Mouse (Mus musculus) heart, postnatal 10 days (tissue): ENCODE data around the gene Cdc14b. TPM values are rescaled to one million over a fixed set of nuclear protein-coding genes. Genes with fewer than 3 reads are reported as not detected.
A peak's percentile ranks its signal among the peaks of the same experiment; 100 is the strongest.

Source experiments
- DNase-seq, 2 experiments: peaks; one replicate each; pipeline ENCODE4 v3.0.0; 2021
- intact Hi-C: fragments of 180-260 bp; cut with DNase I; formaldehyde crosslinking; loops from one replicate; pipeline ENCODE4 v1.15.1; 2025
- total RNA-seq, 2 experiments: library from RNA; stranded (reverse); gene quantifications; 2 replicates each; pipeline ENCODE4 v1.2.3; 2021

Cdc14b gene
- 10 to 100 TPM in 1 of 2 experiments, 1 to 10 TPM in 1; 9.3 to 10.3 TPM for total RNA-seq

DNA sequence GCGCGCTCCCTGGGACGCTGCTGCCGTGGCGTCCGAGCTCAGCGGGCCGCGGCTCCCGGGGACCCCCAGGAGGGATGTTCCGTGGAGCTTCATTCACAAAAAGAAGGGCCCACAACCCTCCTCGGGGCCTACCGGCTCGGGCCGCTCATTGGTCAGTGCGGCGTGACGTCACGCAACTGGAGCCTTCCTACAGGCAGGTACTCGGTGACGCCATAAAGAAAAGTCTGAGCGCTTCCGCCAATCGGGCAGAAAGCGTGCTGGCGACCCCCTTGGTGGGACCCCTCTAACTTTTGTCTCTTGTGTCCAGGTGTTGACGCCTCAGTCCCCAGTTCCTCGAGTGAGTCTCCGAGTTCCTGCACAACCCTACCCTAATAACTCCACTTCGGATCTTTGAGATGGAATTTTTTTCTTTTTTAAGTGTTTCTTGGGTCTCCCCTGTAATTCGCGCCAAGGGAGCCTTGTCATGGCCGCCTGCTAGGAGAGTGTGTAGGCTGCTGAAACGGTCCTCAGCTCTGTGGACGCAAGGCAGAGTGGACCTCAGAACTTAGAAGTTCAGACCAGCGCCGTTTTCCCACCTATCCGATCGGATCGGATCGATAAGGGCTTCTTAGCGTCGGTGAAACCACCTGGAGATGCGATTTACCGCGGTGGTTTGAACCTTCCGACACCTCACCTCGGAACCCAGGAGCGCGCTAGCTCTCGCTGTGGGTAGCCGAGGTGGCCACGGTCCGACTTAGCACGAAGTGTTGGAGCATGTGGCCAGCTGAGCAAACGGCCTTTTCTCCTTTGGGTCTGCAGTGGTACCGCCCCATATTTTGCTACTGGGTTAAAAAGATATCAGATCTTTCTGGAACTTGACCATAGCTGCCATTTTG lies at the start of gene Cdc14b:
Gene Cdc14b (minus strand): TSS at position 412 of the 875 bp plus-strand sequence.
- DNase-seq, result peak; percentile 73 to 75
- intact Hi-C loops, result no loop called here

DNA sequence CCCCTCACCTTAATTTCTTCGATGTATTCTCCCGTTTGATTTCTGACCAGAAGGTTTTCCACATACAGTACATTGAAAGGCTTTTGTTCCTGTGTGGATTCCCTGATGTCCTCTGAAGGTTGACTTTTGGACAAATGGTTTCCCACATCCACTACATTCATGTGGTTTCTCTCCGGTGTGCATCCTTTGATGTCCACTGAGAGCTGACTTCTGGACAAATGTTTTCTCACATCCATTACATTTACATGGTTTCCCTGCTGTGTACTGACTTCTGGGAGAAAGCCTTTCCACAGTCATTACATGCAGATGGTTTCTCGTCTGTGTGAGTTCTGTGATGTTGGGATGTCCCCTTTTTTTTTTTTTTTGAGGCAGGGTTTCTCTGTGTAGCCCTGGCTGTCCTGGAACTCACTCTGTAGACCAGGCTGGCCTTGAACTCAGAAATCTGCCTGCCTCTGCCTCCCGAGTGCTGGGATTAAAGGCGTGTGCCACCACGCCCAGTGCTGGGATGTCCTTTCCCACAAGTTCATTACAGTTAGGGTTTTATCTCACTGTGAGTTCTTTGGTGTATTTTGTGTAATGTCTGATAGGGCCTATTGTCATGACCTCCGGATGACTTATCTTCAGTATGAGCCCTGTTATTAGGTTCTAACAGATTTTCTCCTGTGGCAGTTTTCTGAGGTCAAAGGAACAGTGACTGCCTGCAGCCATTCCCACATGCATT lies 47.6 kb upstream of the Cdc14b start:
- intact Hi-C loops, result no loop called here
- no peak for DNase-seq

DNA sequence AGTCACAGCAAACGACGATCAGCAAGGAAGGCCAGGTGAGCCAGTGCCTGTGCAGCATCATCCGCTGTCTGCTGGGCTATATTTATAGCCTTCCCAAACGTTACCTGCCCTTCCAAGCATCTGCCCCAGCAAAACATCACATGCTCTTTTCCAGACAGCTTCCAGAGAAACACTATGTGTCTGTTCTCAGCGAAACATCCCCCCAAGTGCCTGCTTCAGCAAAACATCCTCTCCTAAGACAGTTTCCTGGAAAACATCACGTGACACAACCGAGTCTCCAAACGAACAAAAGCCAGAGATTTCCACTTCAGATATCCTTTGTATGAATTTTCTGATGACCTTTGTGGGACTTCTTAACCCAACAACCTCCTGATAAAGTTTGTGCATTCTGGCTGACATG lies 45.2 kb upstream of the Cdc14b start:
- intact Hi-C loops, result no loop called here
- no peak for DNase-seq

DNA sequence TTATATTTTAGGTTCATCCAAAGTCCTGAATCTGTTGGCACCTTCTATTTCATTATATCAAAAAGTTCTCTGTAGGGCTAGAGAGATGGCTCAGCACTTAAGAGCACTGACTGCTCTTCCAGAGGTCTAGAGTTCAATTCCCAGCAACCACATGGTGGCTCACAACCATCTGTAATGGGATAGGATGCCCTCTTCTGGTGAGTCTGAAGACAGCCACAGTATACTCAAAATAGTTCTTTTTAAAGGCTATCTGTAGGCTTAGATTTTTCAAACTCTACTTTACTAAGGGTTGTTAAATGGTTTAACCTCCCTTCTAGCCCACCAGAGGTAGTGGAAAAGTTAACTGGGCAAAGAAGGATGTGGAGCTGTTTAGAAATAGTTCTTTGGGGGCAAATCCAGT lies 44.7 kb upstream of the Cdc14b start:
- intact Hi-C loops, result loop anchor here (10.0 kb wide), 1 partner anchor 985 kb away; no protein-coding TSS in a partner anchor
- no peak for DNase-seq

DNA sequence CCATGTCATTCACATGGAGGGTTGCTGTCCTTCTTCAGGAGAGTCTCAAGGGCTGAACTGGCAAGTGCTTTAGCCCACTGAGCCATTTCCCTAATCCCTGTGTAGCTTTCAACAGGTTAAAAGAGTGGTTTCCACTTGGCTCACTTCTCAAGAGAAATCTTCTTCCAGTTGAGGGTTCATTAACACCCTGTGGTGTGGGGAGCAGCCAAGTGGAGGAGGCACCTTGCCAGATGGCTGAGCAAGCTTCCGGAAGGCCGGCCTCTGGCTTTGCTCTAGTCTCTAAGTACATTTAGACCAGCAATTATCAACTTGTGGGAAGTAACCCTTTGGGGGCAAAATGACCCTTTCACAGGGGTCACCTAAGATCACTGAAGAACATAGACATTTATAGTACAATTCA lies 43.3 kb upstream of the Cdc14b start:
- DNase-seq, result peak; percentile 68 to 74
- intact Hi-C loops, result loop anchor here (10.0 kb wide), 1 partner anchor 986 kb away; no protein-coding TSS in a partner anchor

DNA sequence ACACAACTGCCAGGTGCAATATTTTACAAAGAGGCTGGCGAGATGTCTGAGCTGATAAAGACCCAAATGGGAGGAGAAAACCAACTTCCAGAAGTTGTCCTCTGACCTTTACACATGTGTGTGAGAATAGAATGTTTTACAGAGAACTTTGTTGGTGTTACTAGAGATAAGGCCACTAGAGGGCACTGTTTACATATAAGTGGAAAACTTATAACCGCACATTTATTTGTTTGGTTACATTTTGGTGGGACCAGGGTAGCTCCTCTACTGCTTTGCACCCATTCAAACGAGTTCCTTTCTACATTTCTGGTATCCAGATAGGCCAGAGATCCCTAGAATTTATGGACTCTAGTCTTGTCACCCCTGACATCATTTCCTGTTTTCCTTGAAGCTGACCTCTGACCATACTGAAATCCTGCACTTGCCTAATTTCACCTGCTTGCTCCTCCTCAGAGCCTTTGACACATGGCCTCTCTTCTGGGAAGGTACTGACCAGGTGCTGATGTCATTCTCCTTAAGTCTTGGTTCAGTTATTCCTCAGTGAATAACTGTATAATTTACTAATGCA lies 40.5 kb upstream of the Cdc14b start:
- intact Hi-C loops, result loop anchor here (1.0 to 10.0 kb wide), 2 partner anchors 124 to 989 kb away; no protein-coding TSS in a partner anchor
- DNase-seq, result peak; percentile 46 to 65

DNA sequence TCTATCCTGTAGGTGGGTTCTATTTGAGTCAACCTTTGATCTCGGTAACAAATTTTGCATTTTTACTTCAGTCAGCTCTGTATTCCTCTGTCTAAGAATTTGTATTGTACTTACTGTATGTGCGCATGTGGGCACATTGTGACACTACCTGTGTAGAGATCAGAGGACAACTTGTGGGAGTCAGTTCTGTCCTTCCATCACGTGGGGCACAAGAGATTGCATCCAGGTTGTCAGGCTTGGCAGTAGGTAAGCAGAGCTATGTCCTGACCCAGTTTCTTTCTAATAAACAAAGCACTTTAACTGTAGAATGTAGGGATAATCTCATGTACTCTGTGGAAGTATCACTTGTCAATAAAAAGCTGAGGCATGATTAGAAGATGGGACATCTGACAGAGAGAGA lies 39.0 kb upstream of the Cdc14b start:
- intact Hi-C loops, result loop anchor here (10.0 kb wide), 1 partner anchor 991 kb away; no protein-coding TSS in a partner anchor
- no peak for DNase-seq

DNA sequence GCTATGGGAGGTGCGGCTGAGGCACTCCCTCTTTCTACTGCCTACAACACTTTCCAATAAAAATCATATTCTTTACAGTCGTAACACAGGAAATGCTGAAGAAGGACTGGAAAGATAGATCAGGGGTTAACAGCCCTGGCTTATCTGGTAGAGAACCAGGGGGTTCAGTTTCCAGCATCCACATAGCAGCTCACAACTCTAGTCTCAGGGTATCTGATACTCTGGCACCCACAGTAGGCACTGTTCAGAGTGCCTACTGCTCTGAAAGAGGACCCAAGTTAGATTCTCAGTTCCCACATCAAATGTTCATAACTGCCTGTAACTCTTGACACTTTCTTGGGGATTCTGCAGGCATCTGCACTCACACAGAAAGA lies 37.8 kb upstream of the Cdc14b start:
- intact Hi-C loops, result loop anchor here (2.0 to 10.0 kb wide), 2 partner anchors 56 to 992 kb away; no protein-coding TSS in a partner anchor
- no peak for DNase-seq

DNA sequence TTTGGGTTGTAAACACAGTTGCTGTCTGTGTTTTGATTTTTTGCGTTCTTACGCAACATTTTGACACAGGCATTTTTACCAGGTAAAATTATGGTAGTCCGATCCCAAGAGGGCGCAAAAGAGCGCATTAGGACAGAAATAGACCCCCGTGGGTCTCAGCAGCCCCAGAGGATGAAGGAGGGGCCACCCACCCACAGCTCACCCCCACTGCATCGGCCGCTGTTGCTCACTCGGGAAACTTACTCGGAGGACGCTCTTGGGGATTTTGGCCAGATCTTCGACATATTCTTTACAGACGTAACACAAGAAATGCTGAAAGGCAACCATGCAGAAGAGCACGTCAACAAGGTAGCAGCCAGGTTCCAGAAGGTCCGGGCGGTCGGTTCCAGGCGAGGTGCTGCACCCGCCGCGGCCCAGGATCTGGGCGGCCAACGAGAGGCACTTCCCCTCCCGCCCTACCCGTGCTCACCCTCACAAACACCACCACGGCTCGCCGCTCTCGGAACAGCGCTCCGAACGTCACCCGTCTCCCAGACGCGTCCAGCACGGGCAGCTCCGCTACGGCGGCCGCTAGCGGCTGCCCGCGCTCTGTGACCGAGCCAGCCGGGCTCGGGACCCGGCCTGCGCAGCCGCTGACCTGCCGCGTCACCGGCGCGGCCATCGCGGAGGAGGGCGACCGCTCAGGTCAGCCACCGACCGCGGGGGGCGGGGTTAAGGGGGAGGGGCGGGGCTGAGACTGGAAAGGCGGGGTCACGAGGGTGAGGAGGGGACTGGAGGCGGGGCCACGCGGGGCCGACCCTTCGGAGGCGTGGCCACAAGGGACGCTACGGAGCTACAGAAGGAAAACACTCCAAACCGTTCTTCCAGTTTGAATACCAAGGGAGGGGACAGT lies 37.2 kb upstream of the Cdc14b start, which contains the start of gene Aaed1:
Gene Aaed1 (minus strand): TSS at position 687 of the 892 bp plus-strand sequence.
- DNase-seq, result peak; percentile 94 to 95
- intact Hi-C loops, result loop anchor here (2.0 to 10.0 kb wide), 2 partner anchors 57 to 993 kb away; no protein-coding TSS in a partner anchor

DNA sequence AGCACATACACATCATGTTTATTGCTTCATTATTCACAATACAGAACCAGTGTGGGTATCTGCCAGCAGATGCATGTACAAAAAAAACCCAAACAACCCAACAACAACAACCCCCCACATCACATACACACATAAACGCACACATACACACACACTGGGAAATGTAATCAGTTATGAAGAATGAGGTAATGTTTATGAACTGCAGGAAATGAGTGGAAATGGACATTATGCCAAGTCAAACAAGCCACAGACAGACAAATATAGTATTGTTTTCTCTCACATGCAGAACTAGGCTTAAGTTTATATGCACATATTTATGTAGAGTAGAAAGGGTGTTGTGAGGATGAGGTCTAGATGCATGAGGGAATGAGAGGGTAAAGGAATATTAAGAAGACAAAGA lies 36.2 kb upstream of the Cdc14b start:
- peak in 1 of 2 experiments; percentile 19 for DNase-seq
- intact Hi-C loops, result loop anchor here (10.0 kb wide), 1 partner anchor 994 kb away; no protein-coding TSS in a partner anchor

DNA sequence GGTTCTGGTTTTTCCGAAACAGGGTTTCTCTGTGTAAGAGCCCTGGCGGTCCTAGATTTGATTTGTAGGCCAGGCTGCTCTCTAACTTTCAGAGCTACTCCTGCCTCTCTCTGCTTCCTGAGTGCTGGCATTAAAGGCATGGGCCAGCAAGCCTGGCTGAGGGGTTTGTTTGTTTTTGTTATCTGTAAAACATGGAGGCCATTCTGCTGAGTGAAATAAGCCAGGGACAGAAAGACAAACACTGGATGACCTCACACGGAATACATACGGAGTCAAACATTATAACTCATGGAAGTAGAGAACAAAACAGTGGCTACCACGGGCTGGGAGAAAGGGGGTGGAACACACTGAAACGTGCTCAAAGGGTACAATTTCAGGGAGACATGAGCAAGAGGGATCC lies 35.5 kb upstream of the Cdc14b start:
- DNase-seq, result peak in 1 of 2 experiments; percentile 23
- intact Hi-C loops, result loop anchor here (10.0 kb wide), 1 partner anchor 994 kb away; no protein-coding TSS in a partner anchor

DNA sequence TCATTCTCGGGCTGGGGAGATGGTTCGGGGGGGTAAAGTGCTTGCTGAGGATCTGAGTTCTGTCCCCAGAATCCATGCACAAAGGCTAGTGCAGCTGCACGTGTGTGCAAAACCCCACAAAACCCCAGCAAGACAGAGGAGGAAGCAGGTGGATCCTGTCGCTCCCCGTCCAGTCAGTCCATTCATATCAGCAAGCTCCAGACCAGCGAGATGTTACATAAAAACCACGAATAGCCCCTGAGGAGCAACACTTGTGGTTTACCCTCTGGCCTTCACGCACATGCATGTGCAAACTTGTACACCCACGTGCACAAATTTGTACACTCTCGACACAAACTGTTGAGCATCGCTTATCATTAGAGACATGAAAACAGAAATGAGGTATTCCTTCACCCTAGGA lies 34.8 kb upstream of the Cdc14b start:
- intact Hi-C loops, result loop anchor here (5.0 to 10.0 kb wide), 2 partner anchors 43 to 995 kb away; no protein-coding TSS in a partner anchor
- peak in 1 of 2 experiments; percentile 18 for DNase-seq

DNA sequence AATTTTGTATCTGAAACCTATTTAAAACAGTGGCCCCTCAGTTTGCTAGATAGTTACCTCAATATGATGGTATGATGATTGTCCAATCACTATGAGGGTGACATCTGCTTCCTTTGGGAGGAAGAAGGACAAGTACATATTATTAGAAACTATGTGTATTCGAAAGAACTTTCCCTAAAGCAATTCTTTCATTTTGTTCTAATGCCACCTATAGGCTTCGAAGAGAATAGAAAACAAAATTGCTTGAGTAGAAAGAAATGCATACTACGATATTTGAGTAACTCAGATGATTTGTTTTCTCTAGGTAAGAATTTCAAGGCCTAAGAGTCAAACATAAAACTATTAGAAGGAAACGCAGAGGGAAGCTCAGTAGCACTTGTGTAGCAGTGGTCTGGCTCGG lies 33.9 kb upstream of the Cdc14b start:
- intact Hi-C loops, result loop anchor here (5.0 kb wide), 1 partner anchor 42 kb away; no protein-coding TSS in a partner anchor
- DNase-seq, result no peak

DNA sequence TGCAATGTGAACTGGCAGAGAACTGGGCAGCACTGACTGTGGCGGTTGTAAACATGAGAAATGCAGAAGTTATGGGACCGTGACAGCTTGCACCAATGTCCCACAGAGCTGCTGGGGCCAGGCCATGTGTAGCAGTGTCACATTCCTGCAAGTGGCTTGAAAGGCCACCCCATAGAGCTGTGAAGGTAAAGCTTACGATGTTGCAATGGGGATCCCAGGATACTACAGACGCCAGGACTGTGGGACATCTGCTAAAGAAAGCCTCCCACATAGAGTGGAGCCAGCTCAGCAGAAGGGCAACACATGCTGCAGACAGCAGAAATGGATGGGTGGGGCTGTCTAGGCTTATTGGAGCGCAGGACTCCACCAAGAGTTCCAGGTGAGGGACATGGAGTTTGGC lies 32.4 kb upstream of the Cdc14b start:
- no peak for DNase-seq
- intact Hi-C loops, result loop anchor here (2.0 to 5.0 kb wide), 4 partner anchors 40 to 127 kb away; no protein-coding TSS in a partner anchor

DNA sequence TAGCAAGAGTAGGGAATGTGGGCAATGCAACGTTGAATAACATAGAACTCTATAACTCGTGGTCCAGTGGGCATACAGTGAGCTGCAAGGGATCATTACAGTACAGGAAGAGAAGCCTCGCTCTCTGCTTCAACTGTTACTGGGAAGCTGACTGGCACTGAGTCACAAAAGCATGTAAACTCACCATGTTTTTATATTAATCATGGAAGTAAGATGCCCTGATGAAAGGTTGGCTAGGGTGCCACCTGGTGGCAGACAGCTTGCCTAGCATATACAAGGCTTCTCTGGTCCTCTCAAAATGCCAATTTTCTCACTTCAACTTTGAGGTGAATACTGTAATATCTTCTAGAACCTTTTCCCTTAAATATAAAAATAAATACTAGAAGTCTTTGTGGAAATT lies 31.0 kb upstream of the Cdc14b start:
- peak; percentile 41 to 76 for DNase-seq
- intact Hi-C loops, result loop anchor here (1.0 to 5.0 kb wide), 5 partner anchors 39 to 206 kb away; no protein-coding TSS in a partner anchor

DNA sequence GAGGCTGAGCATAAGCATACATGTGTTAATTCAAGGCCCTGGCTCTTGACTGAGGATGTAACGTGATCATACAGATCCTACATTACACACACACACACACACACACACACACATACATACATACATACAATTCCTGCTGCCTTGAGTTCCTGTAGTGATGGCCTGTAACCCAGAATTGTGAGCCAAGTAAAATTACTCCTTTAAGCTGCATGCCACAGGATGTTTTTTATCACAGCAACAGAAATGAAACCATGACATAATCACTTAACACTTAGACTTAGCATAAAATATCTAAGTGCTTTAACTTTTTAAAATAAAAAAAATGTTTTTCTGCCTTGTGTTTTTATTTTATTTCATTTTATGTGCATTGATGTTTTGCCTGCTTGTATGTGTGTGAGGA lies 24.0 kb upstream of the Cdc14b start:
- intact Hi-C loops, result no loop called here
- no peak for DNase-seq

DNA sequence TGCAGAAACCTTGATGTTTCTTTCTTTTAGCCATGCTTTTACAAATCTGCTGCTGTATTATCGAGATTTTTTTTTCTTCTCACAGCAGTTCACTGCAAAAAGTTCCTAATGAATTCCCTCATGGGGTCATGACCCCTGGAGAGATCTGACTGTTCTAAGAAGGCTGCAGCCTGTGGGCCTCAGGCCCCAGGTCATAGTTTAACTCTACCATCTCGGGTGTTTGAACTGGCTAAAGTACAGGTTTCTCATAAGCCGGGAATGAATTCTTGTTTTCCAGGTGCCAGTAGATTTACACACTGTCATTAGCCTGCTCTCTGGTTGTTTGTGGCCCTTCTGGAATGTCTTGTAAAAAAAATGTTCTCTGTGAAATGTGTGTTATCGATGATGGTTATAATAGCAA lies 11.7 kb upstream of the Cdc14b start:
- no peak for DNase-seq
- intact Hi-C loops, result no loop called here

DNA sequence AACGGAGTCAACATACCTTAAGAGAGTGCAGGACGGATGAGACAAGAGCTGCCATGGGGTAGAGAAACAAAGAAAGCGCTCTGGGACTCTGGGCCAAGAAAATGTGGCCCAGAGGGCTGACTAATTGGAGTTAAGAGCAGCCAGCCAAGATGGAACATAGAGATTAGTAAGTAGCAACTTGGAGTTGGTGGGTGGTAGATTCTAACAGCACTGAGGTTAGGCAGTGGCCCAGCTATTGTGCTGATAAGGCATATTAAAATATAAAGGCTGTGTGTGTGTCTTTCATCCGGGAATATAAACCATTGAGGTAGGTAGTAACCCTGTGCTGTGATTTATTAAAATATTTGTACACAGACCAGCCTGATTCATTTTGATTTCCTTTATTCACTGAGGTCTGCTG lies 11.2 kb upstream of the Cdc14b start:
- DNase-seq, result no peak
- intact Hi-C loops, result no loop called here

DNA sequence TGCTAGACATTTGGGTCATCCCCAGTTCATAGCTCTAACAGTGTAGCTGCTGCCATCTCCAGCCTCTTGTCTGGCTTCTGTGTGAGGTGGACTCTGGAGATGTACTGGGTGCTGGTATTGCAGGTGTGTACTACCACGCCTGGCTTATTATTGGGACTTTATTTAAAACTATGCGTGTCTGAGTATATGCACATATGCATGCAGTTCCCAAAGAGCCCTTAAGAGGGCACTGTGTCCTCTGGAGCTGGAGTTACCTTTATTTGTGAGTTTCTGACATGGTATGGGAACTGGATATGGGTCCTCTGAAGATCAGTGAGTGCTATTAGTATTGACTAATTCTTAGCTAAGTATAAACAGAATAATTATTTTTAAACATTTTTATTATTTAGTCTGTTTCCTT lies 9.6 kb upstream of the Cdc14b start:
- DNase-seq, result no peak
- intact Hi-C loops, result no loop called here

DNA sequence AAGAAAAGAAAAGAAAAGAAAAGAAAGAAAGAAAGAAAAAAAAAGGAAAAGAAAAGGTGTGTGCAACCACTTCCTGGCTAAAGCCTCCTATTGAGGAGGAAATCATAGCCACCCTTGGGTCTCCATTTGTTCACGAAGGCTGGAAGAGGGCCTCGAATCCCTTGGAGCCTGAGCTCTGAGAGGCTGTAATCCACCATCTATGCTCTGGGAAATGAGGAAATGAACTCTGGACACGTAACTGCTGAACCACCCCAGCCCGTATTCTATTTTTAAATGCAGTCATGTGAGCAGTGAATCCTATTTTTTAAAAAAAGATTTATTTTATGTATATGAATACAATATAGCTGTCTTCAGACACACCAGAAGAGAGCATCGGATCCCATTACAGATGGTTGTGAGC lies 5.8 kb upstream of the Cdc14b start:
- DNase-seq, result no peak
- intact Hi-C loops, result no loop called here
